Mouse (Mus musculus): ENCODE data around the gene Hacd3. TPM values are rescaled to one million over a fixed set of nuclear protein-coding genes. Genes with fewer than 3 reads are reported as not detected.
"Not testable (repeated sequence)": the region's sequence is repeated elsewhere in the genome, so short reads cannot be mapped to it uniquely, and the experiment has no call there.

The Hacd3 gene
- total RNA-seq, 2 experiments from 2014 or later = 12.9 to 23.7 TPM

GRCm38 (mm10) chr9:65016978-65017827 is 4.3 kb downstream of the Hacd3 start:
- ATAC-seq (ENCODE audit: poor library complexity, severe bottlenecking) = no peak

DNA sequence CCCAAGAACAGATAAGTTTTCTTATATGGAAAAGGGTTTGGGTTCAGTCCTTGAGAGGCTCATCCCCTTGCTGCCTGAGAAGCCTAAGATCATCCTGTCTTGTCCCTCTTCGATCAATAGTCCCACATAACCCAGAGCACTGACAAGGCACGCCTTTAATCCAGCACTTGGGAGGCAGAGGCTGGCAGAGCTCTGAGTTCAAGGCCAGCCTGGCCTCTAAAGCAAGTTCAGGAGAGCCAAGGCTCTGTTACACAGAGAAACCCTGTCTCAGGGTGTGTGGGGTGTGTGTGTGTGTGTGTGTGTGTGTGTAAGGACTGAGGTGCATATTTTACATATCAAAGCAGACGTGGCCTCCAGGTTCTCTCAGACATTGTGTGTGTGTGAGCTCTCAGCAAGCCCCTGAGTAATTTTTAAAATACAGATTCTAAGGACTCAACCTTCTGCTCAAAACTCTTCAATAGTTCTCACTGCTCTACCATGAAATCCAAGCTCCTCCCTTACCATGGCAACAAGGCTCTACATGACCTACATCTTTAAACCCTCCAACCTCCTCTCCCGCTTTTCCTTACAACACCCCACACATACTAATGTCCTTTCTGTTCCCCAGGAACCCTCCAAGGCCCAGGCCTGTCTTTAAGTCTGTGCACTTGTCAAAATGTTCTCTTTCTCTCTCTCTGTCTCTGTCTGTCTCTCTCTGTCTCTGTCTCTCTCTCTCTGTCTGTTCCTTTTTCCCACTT is 5.1 kb downstream of the Hacd3 start:
- no peak for ATAC-seq (ENCODE audit: poor library complexity, severe bottlenecking)

DNA sequence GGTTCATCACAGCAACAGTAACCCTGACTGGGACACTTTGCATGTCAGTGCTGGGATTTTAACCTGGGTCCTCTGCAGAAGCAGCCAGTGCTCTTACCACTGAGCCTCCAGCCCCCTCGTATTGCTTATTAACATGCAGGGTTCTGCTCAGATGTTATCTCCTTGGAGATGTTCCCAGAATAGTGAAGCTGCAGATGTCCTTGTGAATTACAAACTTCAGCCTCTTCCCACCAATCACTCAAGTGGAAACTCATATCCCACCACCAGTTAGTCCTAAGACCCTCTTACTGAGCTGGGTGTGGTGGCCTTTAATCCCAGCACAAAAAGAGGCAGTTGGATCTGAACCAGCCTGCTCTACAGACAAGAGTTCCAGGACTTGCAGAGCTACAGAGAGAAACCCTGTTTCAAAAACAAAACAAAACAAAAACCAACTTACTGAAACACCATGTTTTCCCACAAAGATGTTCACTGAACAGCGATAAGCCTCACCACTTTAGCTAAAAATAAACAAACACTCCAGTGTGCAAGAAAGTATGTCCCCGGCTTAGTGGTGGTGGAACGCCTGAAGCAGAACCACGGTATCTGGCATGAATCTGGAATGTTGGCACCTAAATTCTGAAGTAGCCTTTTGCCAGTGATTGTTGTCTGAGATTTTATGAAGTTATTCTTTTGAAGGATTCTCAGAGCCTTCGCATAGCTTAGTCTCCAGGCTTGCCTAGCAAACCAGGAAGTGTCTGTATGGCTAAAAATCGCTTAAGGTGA is 5.9 kb downstream of the Hacd3 start:
- ATAC-seq (ENCODE audit: poor library complexity, severe bottlenecking) = no peak

GRCm38 (mm10) chr9:65011304-65011703 is 10.2 kb downstream of the Hacd3 start:
- no peak for ATAC-seq (ENCODE audit: poor library complexity, severe bottlenecking)

DNA sequence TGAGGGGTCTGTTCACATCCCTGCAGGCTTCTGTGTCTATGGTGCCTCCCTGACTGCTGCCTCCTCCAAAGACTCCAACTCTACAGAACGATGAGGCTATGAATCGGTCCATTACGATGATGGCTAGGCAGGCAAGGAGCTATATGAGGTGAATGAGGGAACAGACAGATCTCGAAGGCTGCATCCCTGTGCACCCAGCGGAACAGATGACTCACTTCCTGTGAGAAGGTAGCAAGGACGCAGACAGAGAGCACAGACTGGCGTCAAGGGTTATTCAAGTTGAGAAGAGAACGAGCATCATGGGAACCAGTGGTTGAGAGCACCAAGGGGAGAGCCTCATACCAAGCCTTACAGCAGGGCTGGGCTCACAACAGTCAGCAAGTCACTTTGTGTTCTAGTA is 10.9 kb downstream of the Hacd3 start:
- no peak for ATAC-seq (ENCODE audit: poor library complexity, severe bottlenecking)

DNA sequence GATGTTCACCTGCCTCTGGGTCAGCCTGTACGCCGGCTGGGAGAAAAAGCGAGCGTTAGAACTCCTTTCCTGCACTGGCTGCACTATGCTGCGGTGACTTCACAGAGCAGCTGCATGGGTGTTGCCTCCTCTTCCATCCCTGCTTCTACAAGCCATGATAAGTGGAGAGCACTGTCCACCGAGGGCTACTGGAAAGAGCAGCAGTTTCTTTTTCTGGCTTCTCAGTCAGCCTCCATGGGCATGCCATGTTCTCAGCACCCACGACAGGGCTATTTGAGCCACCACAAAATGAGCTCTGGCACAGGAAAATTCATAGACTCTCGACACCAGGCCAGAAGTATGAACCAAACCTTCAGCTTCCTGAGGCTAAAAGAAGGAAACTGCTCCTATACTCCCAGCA is 15.8 kb downstream of the Hacd3 start:
- no peak for ATAC-seq (ENCODE audit: poor library complexity, severe bottlenecking)

GRCm38 (mm10) chr9:65001481-65001880 is 20.0 kb downstream of the Hacd3 start:
- no peak for ATAC-seq (ENCODE audit: poor library complexity, severe bottlenecking)

DNA sequence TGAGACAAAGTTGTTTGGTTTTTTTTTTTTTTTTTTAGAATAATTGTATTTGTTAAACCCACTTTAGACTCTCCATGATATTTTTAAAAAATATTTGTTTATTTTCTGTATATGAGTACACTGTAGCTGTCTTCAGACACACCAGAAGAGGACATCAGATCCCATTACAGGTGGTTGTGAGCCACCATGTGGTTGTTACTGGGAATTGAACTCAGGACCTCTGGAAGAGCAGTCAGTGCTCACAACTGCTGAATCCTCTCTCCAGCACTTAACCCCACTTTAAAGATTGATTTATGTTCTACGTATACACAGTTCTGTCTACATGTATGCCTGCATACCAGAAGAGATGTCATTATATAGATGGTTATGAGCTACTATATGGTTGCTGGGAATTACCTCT is 26.0 kb downstream of the Hacd3 start:
- ATAC-seq (ENCODE audit: poor library complexity, severe bottlenecking) = not testable (repeated sequence)

DNA sequence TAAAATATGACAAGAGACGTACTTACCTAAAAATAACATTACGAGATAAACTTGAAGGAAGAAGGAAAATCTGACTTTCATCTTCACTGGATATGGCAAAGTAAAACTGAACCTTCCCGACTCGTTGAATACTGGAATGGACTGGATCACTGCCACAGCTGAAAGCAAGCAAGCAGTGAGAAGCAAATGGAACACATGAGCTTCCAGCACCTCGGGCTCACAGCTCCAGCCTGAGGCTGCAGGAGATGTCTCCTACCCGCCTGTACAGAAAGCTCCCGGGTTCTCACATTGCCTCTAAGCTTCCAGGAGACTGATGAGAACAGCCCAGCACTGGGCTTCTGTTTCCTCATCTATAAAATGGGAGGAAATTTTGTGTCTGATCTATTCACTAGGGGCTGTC is 31.2 kb downstream of the Hacd3 start:
- ATAC-seq (ENCODE audit: poor library complexity, severe bottlenecking) = no peak

GRCm38 (mm10) chr9:64988443-64988842 is 33.0 kb downstream of the Hacd3 start:
- ATAC-seq (ENCODE audit: poor library complexity, severe bottlenecking) = no peak

- no peak for ATAC-seq (ENCODE audit: poor library complexity, severe bottlenecking)
Observed at GRCm38 (mm10) chr9:64987651-64988050, 33.8 kb downstream of the Hacd3 start.

DNA sequence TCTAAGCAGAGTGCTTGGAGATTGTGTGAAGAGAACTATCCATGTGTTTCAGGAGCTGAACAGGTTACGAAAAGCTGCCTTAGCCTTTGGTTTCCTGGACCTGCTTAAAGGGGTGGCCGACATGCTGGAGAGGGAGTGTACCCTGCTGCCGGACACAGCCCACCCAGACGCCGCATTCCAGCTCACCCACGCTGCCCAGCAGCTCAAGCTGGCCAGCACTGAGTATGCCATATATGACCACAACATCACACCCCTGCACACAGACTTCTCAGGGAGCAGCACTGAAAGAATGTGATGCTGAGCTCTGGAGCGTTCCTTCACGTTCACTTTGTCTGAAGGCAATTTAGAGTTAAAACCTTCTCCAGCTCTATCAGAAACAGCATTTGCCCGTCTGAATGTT is 35.7 kb downstream of the Hacd3 start:
- no peak for ATAC-seq (ENCODE audit: poor library complexity, severe bottlenecking)

DNA sequence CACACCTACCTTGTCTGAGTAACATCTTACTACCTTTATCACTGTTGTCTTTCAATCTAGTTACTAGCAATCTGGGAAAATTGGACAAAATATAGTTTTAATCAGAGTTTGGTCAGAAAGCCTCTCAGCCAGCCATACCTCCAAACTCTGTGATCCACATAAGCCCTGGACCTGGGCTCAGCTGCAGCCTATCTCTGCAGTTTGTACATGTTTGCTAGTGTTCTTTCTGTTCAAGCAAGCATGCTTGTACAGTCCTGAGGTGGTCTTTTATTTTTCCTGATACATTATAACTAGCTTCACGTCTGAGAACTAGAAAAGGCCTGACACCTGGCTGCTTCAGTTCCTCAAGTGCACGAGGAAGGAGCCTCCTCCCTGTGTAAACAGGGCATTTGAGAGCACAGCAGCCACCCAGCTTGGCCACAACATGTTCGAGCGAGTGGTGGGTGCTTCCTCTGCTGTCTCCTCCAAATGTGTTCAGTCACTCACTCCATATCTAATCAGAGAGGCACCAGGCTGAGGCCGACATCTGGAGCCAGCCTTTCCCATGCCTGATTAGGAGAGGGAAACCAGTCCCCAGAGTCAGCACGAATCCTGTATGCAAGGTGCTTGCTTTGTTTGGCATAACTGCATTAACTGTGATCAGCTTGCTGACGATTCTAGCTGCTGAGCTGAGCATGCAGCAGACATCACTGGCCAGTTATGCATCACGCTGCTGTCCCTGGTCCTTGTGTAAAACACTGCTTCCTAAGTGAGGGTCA is 36.3 kb downstream of the Hacd3 start:
- no peak for ATAC-seq (ENCODE audit: poor library complexity, severe bottlenecking)

DNA sequence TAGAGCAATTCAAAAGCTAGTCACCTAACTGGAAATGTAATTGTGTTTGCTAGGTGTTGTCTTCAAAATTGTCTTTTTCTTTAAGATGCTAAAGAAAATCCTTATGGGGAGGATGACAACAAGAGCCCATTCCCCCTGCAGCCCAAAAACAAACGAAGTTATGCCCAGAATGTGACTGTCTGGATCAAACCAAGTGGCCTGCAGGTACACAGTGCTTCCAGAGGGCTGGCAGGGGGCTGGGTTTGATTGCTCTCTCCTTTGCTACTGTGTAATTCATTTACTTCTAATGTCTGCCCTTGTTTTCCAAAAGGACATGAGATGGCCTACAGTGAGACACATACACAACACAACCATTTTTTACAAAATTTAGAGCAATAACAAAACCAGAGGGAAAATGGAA is 39.6 kb downstream of the Hacd3 start:
- no peak for ATAC-seq (ENCODE audit: poor library complexity, severe bottlenecking)

- ATAC-seq (ENCODE audit: poor library complexity, severe bottlenecking) = no peak
Observed at GRCm38 (mm10) chr9:64980548-64980947, 40.9 kb downstream of the Hacd3 start.

DNA sequence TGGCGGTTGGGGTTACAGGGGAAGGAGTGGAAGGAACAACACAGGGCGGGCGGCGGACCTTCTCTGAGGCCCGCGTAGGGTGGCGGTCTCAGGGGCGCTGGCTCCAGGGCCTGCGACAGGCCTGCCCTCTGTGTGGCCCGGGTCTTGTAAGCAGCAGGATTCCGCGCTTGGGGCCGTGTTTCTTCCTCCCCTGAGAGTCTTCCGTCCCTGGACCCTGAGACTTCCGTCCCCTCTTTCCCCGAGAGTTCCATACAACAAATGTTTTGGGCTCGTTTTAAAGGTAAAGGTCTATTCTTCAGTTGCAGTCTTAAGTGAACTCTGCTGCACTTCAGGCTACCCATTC is 60.5 kb downstream of the Hacd3 start:
- ATAC-seq (ENCODE audit: poor library complexity, severe bottlenecking) = peak; percentile 65

DNA sequence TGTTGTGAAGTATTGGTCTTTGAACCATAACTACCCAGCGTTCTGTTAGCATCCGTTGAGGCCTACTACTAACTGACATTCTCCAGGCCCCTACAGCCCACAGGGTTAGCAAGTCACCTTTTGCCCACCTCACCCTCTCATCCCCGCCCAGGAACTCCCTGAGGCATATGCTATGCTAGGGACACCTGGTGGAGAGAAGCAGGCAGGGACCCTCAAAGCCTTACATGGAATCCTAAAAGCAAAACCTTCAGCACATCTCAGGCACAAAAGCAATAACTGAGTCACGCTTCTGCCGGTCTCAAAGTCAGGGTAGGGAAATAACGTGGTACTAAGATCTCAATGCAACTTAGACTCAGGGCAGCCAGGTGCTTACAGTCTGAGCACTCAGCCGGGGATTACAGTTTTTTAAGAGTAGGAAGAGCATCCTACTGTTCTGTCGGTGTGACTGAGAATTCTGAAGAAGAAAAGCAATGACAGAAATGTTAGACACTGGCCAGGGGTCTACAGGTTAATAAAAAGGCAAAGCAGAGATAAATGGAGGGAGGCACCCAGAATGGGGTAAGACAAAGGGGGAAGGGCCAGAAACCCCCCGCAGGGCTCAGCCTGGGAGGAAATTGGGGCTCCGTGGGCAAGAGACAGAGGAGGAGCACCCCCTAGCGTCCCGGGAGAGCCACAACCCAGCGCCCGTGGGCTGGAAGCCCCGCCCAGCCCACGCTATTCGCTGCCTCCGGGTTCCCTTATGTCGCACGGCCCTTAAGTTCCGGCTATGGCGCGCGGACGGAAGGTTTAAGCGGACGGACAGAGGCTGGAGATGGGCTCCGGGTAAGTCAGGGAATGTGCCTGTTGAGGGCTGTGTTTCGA is 61.1 kb downstream of the Hacd3 start, which contains the start of gene Ints14:
Gene Ints14, plus strand, starts transcription at position 789 of the 861 bp plus-strand sequence.
- ATAC-seq (ENCODE audit: poor library complexity, severe bottlenecking) = peak; percentile 99

DNA sequence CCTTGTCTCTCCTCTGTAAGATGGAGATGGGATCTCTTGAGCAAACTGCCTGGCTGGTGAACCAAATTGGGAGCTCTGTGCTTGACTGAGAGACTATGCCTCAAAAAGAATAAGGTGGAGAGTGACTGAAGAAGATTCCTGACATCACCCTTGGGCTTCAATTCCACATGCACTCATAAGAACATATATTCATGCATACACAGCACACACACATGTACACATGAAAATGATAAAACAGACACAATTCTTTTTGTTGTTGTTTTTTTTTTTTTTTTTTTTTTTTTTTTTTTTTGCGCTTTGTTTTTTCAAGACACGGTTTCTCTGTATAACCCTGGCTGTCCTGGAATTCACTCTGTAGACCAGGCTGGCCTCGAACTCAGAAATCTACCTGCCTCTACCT is 64.2 kb downstream of the Hacd3 start:
- no peak for ATAC-seq (ENCODE audit: poor library complexity, severe bottlenecking)

GRCm38 (mm10) chr9:64956337-64956736 is 65.2 kb downstream of the Hacd3 start:
- ATAC-seq (ENCODE audit: poor library complexity, severe bottlenecking) = no peak

GRCm38 (mm10) chr9:64953190-64953589 is 68.3 kb downstream of the Hacd3 start:
- ATAC-seq (ENCODE audit: poor library complexity, severe bottlenecking) = no peak
